Mouse (Mus musculus) layer of hippocampus, postnatal 25 days (tissue): ENCODE measurements around the gene Dolpp1. TPM values are rescaled to one million over a fixed set of nuclear protein-coding genes. Genes with fewer than 3 reads are reported as not detected.

Experiments used
- DNase-seq, 2 experiments: peaks; one replicate each; pipeline ENCODE4 v3.0.0; 2022; ENCODE audit warnings: mixed read lengths in 2 of 2, low spot score in 1 of 2; ENCODE audit errors: extremely low spot score in 1 of 2
- total RNA-seq, 2 experiments: library from RNA; stranded (reverse); gene quantifications; 2 replicates each; pipeline ENCODE4 v1.2.3; 2021

Gene Dolpp1
- total RNA-seq: 10 to 100 TPM; 25.1 to 27.5 TPM

GRCm38 (mm10) chr2:30392114-30392576, at the start of gene Dolpp1:
Dolpp1 (plus strand) TSS chr2:30392254.
- peak; percentile 82 to 96 for DNase-seq

- no peak for DNase-seq
Measured at GRCm38 (mm10) chr2:30342544-30342943, 49.5 kb upstream of the Dolpp1 start.

GRCm38 (mm10) chr2:30343601-30344137, 48.4 kb upstream of the Dolpp1 start:
- peak in 1 of 2 experiments; percentile 15 for DNase-seq

GRCm38 (mm10) chr2:30345971-30346676, 45.9 kb upstream of the Dolpp1 start:
- DNase-seq: no peak

- DNase-seq: no peak
Measured at GRCm38 (mm10) chr2:30349196-30349595, 42.9 kb upstream of the Dolpp1 start.

- no peak for DNase-seq
Measured at GRCm38 (mm10) chr2:30351149-30351548, 40.9 kb upstream of the Dolpp1 start.

GRCm38 (mm10) chr2:30355861-30356260, 36.2 kb upstream of the Dolpp1 start:
- no peak for DNase-seq

GRCm38 (mm10) chr2:30356266-30356665, 35.8 kb upstream of the Dolpp1 start:
- no peak for DNase-seq

- DNase-seq: no peak
Measured at GRCm38 (mm10) chr2:30356906-30357305, 35.1 kb upstream of the Dolpp1 start.

- DNase-seq: no peak
Measured at GRCm38 (mm10) chr2:30357552-30358510, 34.2 kb upstream of the Dolpp1 start.

- DNase-seq: peak; percentile 67 to 72
Measured at GRCm38 (mm10) chr2:30358533-30359531, 33.2 kb upstream of the Dolpp1 start, which contains the start of gene Sh3glb2. Sh3glb2 (minus strand) TSS chr2:30359337.

GRCm38 (mm10) chr2:30360626-30361025, 31.4 kb upstream of the Dolpp1 start:
- no peak for DNase-seq

- no peak for DNase-seq
Measured at GRCm38 (mm10) chr2:30362865-30363264, 29.2 kb upstream of the Dolpp1 start.

- DNase-seq: peak; percentile 85 to 88
Measured at GRCm38 (mm10) chr2:30363773-30364650, 28.0 kb upstream of the Dolpp1 start, which contains the start of gene Miga2. Miga2 (plus strand) TSS chr2:30364233.

GRCm38 (mm10) chr2:30365281-30366069, 26.6 kb upstream of the Dolpp1 start:
- DNase-seq: no peak

- DNase-seq: no peak
Measured at GRCm38 (mm10) chr2:30366203-30366602, 25.9 kb upstream of the Dolpp1 start.

- DNase-seq: no peak
Measured at GRCm38 (mm10) chr2:30371544-30371943, 20.5 kb upstream of the Dolpp1 start.

GRCm38 (mm10) chr2:30372726-30373125, 19.3 kb upstream of the Dolpp1 start:
- DNase-seq: no peak
